Mouse (Mus musculus) embryonic fibroblast, embryonic 13.5 days (primary cell): ENCODE results near the gene Rsph9.

Source experiments
- CTCF ChIP-seq: IDR thresholded peaks from 2 replicates; pipeline ENCODE4 v1.5.1; 2011; ENCODE audit warnings: mild to moderate bottlenecking, control low read depth, low read length, moderate library complexity, borderline replicate concordance; ENCODE audit not compliant: insufficient read depth
- POLR2A ChIP-seq: IDR thresholded peaks from 2 replicates; pipeline ENCODE4 v1.6.1; 2011; ENCODE audit warnings: low read depth, mild to moderate bottlenecking, control low read depth, low read length, moderate library complexity

- TF ChIP-seq CTCF (peak; percentile 52; the same call in 1 of the 2 replicates), POLR2A (no peak)
Measured at GRCm38 (mm10) chr17:46075116-46075485, 68.9 kb downstream of the Rsph9 start.
